Mouse (Mus musculus) cerebellum, adult (tissue): ENCODE data around the gene Arhgdia.

Experiments used
- ATAC-seq: cut with Nextera tagmentation; 2 replicates; pipeline ENCODE4 v1.9.2; 2017; ENCODE audit warnings: mild to moderate bottlenecking, moderate library complexity, mixed read lengths; ENCODE audit not compliant: insufficient number of reproducible peaks, low FRiP score, low TSS enrichment

Arhgdia gene

DNA sequence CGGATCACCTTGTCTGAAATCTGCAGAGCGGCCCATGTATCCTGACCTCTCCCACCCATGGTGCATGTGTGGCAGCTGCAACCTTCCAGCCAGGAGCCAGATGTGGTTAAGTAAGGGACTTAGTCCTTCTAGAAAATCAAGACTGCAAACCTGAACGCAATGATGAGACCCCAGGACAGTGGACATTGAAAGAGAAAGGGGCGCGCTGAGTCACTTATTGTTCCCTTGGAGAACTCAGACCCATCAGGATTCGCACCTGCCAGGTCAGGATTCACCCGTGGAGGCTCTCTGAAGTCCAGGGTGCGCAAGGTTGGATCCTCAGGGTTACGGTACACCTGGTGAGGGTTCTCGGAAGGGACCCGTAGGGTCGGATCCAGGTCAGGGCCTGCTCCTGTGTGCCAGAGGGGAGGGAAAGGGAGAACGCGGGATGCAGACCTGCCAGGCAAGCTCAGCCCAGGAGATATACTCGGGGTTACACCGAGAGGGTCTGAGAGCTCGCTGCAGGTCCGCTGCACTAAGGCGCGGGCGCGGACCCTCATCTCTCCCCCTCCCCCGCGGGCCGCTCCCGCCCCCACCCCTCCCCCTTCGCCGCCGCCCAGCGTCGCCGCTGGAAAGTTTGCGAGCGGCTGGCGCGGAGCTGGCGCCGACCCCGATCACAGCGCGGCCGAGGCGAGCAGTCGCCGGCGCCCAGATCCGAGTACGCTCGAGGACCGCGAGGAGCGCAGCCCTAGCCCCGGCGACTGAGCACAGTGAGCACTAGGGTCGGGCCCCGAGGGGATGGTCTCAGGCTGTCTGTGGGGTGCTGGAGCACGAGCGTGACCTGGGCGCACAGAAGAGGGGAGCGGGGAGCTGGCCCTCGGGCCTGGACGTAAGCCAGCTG, 51.1 kb downstream of the Arhgdia start, which contains the start of gene Gcgr:
Gene Gcgr, plus strand, starts transcription at position 615 of the 880 bp plus-strand sequence.
- ATAC-seq, result no peak

DNA sequence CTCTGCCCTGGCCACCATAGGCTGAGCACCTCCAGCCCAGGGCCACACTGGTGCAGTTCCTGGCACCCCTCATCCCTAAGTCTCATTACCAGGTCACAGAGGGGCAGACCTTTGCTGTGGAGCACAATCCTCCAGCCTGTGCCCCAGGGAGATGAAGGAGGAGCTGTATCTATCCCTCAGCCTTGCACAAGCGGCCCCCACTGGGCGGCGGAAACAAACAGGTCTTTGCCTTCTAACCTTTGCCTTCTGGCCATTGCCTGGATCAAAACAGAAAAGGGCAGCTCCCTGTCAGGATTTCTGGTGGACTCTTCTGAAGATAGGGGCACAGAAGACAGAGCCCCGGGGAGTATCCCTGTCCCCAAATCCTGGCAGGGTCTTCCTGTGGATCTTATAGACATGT, 52.5 kb downstream of the Arhgdia start:
- ATAC-seq, result no peak
